Mouse (Mus musculus): Measurements from ENCODE around the gene Sgms1. TPM values are rescaled to one million over a fixed set of nuclear protein-coding genes. Genes with fewer than 3 reads are reported as not detected.
"Not testable (repeated sequence)": the region's sequence is repeated elsewhere in the genome, so short reads cannot be mapped to it uniquely, and the experiment has no call there.

Sgms1 gene
- total RNA-seq, 2 experiments from 2014 or later, result 37.0 to 45.7 TPM

GRCm38 (mm10) chr19:32120798-32121197 is 268.7 kb downstream of the Sgms1 start:
- no peak for DNase-seq (ENCODE audit: extremely low spot score in 1 of 2, low spot score in 1 of 2)

DNA sequence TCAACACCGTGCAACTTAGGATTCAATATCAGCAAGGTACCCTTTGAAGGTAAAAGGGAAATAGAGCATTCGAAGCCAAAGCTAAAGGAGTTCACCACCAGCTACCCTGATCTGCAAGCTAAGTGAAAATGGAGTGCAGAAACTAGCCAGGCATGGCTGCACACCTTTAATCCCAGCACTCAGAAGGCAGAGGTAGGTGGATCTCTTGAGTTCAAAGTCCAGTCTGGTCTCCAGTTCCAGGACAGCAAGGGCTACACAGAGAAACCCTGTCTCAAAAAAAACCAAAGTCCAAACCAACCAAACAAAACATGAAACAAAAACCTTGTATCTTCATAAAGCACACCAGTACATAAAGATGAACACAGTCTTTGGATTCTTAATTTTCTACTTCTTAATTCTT is 269.8 kb downstream of the Sgms1 start:
- DNase-seq (ENCODE audit: extremely low spot score in 1 of 2, low spot score in 1 of 2), result no peak

DNA sequence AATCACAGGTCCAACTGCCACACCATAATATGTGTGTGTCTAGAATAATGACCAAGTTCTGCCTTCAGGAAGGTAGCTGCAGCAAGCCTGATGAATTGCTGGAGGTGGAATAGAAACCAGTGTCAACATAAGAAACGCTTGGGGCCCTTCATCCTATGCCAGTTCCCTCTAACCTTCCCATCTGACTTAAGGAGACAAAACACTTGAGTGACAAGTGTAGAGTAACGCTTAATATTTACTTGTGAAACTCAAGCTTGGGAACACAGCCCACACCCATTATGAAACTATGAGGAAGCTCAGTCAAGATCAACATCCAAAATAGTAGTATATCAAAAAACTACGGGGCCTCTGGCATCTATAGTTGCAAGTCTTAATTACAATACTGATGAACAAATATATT is 271.0 kb downstream of the Sgms1 start:
- DNase-seq (ENCODE audit: extremely low spot score in 1 of 2, low spot score in 1 of 2), result no peak

GRCm38 (mm10) chr19:32117484-32118018 is 272.0 kb downstream of the Sgms1 start:
- no peak for DNase-seq (ENCODE audit: extremely low spot score in 1 of 2, low spot score in 1 of 2)

DNA sequence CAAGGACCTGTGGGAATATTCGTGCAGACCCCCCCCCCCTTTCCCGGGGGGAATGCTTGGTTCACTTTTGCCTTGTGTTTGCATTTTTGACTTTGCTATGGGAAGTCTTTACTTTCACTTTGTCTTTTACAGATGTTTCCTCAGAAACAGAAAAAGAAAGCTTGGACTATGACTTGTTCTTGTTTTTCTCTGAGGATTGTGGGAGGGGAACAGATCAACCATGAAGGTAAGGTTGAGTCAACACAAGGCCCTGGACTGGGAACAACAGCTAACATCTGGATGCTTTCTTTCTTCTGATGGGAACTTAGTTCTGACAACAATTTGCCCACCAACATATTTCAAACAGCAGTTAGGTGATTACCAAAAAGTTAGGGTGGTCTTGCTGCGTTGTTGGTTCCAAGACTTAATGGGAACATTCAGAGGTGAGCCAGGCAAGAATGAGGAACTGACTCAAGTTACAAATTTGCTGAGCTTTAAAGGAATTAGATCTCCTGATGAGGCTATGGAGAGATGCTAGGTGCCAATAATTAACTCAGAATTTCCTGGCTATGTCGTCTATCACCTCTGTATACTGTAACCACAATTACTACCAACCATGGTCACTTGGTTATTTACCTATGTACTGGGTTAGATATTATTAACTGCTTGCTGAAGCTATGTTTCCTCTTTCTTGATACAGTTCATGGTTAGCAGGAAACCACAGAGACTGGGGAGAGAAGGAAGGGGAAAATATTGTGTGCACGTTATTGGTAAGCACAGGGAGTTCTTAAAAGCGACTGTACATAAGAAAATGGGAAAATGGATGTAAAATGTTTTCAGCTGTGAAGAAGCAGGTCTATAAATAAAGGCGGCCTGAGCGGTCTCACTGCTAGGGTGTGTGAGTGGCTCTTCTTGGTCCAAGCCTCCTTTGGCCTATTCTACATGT is 277.4 kb downstream of the Sgms1 start:
- no peak for DNase-seq (ENCODE audit: extremely low spot score in 1 of 2, low spot score in 1 of 2)

DNA sequence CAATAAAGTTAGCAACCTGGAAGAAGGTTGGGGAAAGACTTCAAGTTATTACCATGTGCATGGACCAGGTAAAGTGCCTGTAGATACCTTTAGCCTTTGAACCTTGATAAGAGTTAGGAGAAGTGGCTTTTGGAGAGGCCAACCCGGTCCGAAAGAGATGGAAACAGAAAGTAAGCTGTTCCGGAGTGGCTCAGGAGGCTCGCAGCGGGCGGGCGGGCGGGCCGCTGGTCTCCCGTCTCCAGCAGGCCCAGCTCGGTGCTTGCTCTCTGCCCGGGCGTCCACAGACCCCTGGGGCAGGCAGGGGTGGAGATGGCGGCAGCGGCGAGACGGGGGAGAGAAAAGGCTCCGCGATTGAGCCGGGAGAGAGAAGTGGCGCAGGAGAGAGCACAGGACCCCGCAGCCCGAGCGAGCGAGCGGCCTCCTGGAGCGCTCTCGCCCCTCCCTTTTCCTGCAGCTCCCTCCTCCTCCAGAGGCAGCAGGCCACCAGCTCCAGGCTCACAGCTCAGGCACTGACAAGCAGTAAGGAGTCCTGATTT is 281.7 kb downstream of the Sgms1 start, which contains the start of gene Asah2:
Gene Asah2, minus strand, starts transcription at position 441 of the 536 bp plus-strand sequence.
- DNase-seq (ENCODE audit: extremely low spot score in 1 of 2, low spot score in 1 of 2), result peak; percentile 57 to 70

DNA sequence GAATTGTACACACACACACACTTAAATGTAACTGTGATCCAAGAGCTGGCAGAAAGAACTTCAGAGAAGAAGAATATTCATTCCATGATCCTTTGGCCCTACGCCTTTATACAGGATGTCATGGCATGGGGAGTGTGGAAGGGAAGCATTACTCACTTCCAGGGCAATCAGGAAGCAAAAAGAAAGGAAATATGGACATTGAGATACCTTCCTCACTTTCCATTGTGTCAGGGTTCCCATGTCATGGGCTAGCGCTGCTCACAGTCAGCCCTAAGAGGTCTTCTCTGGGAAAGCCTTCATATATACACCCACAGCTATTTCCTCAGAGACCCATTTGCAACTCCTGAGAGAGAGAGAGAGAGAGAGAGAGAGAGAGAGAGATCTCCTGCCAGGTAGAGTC is 282.8 kb downstream of the Sgms1 start:
- no peak for DNase-seq (ENCODE audit: extremely low spot score in 1 of 2, low spot score in 1 of 2)

DNA sequence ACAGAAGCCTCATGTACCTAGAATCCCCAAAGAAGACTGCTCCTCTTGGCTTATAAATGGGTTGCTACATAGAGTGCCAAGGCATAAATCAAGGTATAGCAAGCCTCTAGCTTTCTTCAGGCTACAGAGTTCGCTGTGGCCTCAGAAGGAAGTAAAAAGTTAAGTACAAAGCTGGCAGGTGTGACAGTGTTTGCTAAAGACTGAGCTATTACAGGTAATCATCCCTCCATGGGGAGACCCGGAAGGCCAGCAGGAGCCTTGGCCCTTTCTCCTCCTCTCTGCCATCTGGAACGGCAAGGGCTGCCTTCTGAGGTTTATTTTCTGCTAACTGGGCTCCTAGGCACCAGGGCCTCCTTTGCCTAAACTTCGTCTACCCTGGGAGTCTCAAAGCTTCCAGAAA is 285.3 kb downstream of the Sgms1 start:
- no peak for DNase-seq (ENCODE audit: extremely low spot score in 1 of 2, low spot score in 1 of 2)

GRCm38 (mm10) chr19:32102976-32103300 is 286.6 kb downstream of the Sgms1 start:
- DNase-seq (ENCODE audit: extremely low spot score in 1 of 2, low spot score in 1 of 2), result peak in 1 of 2 experiments; percentile 29

DNA sequence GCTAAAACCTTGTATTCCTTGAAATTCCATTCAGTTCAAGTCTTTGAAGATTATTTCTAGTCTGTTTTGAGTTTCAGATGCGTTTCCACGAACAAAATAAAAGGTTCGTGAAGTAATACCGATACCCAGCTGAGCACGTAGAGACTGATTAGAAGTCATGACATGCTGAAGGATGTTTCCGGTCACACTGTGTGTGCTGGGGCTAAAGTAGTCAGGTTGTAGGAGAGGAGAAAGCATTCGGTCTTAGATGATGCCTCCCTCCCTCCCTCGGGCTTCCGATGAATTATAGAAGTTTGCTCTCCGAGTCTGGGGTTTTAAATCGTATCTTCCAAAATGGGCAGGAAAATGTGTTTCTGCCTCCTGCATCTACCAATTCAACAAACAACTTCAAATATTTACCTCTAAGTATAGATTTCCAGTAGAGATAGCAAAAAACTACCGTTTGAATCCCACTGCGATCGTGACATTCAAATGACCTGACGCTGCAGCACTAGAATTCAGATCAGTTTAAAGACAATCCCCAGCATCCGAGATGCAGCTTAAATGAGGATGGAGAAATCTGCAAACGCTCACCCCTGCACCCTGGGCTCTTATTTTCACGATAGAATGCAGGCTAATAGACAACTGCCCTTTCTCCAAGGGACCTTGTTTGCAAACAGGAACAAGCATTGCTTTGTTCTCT is 287.1 kb downstream of the Sgms1 start:
- no peak for DNase-seq (ENCODE audit: extremely low spot score in 1 of 2, low spot score in 1 of 2)

DNA sequence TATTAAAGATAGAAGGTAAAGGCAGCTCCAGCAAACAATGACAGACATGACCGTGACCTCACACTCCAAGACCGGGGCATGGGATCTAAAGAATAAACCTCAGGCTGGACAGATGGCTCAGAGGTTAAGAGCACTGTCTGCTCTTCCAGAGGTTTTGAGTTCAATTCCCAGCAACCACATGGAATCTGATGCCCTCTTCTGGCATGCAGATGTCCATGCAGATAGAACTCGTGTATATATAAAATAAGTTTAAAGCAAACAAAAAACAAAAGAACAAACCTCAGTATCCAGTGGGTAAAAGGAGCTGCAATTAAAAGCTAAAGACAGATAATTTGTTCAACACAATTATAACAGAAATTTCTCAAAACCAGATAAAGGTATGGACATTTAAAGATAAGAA is 290.9 kb downstream of the Sgms1 start:
- no peak for DNase-seq (ENCODE audit: extremely low spot score in 1 of 2, low spot score in 1 of 2)

- DNase-seq (ENCODE audit: extremely low spot score in 1 of 2, low spot score in 1 of 2), result no peak
These were observed 297.2 kb downstream of the Sgms1 start for GRCm38 (mm10) chr19:32092358-32092757.

DNA sequence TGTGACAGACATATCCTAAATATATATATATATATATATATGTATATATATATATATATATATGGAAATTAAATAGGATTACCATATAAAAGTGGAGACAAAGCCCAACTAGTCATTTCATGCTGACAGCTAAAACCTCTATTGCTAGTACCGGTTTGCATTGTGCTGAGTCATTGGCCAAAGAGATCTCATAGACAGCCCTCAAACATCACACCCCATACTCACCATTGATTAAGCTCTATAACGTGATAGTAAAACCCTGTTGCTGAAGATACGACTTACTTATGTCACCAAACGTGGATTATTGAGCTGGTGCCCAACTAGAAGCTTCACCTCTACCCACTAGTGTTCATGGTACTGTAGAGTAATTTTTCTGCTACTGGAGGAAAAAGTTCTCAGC is 298.7 kb downstream of the Sgms1 start:
- DNase-seq (ENCODE audit: extremely low spot score in 1 of 2, low spot score in 1 of 2), result no peak

- DNase-seq (ENCODE audit: extremely low spot score in 1 of 2, low spot score in 1 of 2), result no peak
These were observed 300.9 kb downstream of the Sgms1 start for GRCm38 (mm10) chr19:32088570-32088969.

- DNase-seq (ENCODE audit: extremely low spot score in 1 of 2, low spot score in 1 of 2), result no peak
These were observed 301.6 kb downstream of the Sgms1 start for GRCm38 (mm10) chr19:32087736-32088470.

DNA sequence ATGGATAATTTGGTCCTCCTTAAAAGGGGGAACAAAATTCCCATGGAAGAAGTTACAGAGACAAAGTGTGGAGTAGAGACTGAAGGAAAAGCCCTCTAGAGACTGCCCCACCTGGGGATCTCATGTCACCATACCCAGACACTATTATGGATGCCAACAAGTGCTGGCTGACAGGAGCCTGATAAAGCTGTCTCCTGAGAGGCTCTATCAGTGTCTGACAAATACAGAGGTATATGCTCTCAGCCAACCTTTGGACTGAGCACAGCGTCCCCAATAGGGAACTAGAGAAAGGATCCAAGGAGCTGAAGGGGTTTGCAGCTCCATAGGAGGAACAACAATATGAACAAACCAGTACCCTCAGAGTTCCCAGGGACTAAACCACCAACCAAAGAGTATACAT is 304.7 kb downstream of the Sgms1 start:
- not testable (repeated sequence) for DNase-seq (ENCODE audit: extremely low spot score in 1 of 2, low spot score in 1 of 2)

Measured in layer of hippocampus, postnatal 25 days (tissue).